Comparison of ENCODE assay signal across 8 mouse cellular contexts in the genomic region with DNA sequence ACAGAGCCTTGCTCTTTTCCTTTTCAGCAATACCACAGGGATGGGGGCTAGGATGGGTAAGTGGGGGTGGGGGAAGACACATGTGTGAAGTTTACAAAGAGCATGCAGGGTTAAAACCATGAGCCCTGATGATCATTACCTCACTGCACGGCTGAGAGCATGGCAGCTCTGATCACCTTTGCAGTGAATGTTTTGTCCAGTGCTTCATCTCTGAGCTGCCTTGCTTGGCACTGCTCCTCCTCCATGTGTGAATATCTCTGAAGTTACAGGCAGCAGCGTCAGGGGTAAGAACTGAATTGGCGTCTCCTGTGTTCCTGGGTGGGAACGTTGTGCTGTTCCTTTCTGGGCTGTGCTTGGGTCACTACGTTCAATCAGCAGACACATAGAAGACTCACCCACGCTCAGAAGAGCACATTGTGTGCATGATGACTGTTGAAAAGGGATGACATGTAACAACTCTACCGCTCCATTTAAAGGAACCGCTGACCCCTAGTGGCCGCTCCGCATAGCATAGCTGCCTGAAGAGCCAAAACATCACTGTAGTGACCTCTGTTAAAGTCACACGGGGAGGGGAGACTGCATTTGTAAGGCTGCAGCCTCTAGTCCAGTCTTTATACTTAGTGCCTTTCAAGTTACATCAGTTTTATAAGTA.
DNase-seq lines count a peak whose midpoint lies in the region; ATAC-seq and TF ChIP-seq lines count a peak whose summit lies in the region.

No protein-coding gene starts in this region.

- 17% methylated on average over 11 of the region's 11 CpGs for WGBS in bone marrow, adult 2 months
- WGBS in heart, embryonic 12.5 days, result 8% methylated on average over 11 of the region's 11 CpGs
- 15% methylated on average over 11 of the region's 11 CpGs for WGBS in kidney, embryonic 16.5 days
- WGBS in liver, embryonic 11.5 days, result 20% methylated on average over 11 of the region's 11 CpGs
- 15% methylated on average over 11 of the region's 11 CpGs for WGBS in stomach, embryonic 14.5 days

- H3K27me3 ChIP-seq in heart, embryonic 12.5 days (replicated peaks), result no peaks in the 10 kb centered on the region
- no peaks in the 10 kb centered on the region for H3K27me3 ChIP-seq in kidney, embryonic 16.5 days (ENCODE audit: insufficient read depth, low read length)
- H3K27me3 ChIP-seq in liver, embryonic 11.5 days (replicated peaks; ENCODE audit: control insufficient read depth, insufficient read depth, low read length), result no peaks in the 10 kb centered on the region
- no peaks in the 10 kb centered on the region for H3K27me3 ChIP-seq in stomach, embryonic 14.5 days (ENCODE audit: control insufficient read depth, insufficient read depth, low read length)

- H3K4me1 ChIP-seq in bone marrow, adult 2 months (ENCODE audit: control insufficient read depth, insufficient read depth, low read length), result peaks cover 7% of the 10 kb centered on the region
- H3K4me1 ChIP-seq in heart, embryonic 12.5 days (replicated peaks), result peaks cover 51% of the 10 kb centered on the region
- peaks cover 13% of the 10 kb centered on the region for H3K4me1 ChIP-seq in kidney, embryonic 16.5 days (ENCODE audit: insufficient read depth, low read length)
- H3K4me1 ChIP-seq in liver, embryonic 11.5 days (replicated peaks; ENCODE audit: control insufficient read depth, insufficient read depth, low read length), result peaks cover 13% of the 10 kb centered on the region
- no peaks in the 10 kb centered on the region for H3K4me1 ChIP-seq in stomach, embryonic 14.5 days (ENCODE audit: control insufficient read depth, insufficient read depth, low read length)

- peak; percentile 56 for ATAC-seq in erythroblast, adult 5-6 weeks (replicated peaks; ENCODE audit: low FRiP score, poor library complexity, severe bottlenecking)
- peak; percentile 82 for ATAC-seq in heart, embryonic 12.5 days (ENCODE audit: insufficient number of reproducible peaks, low FRiP score)
- peak; percentile 84 for ATAC-seq in kidney, embryonic 16.5 days (ENCODE audit: low FRiP score, low TSS enrichment)
- peak; percentile 74; the same call in 1 of the 2 replicates for ATAC-seq in liver, embryonic 11.5 days (replicated peaks; ENCODE audit: low FRiP score)
- peak; percentile 58; the same call in 1 of the 2 replicates for ATAC-seq in stomach, embryonic 14.5 days (ENCODE audit: insufficient number of reproducible peaks, insufficient read depth, low FRiP score, low read depth)

- H3K4me2 ChIP-seq in heart, embryonic 12.5 days, result peak overlapping the region; percentile 34
- no peak overlapping the region for H3K4me2 ChIP-seq in kidney, embryonic 16.5 days (replicated peaks; ENCODE audit: low read depth, low read length)
- H3K4me2 ChIP-seq in liver, embryonic 11.5 days, result no peak overlapping the region
- H3K4me2 ChIP-seq in stomach, embryonic 14.5 days (replicated peaks; ENCODE audit: low read depth, low read length), result no peak overlapping the region

- H3K27ac ChIP-seq in bone marrow, adult 2 months (ENCODE audit: control insufficient read depth, insufficient read depth, low read depth, low read length, poor library complexity), result no peak overlapping the region
- 0 out of 2 replicates have a peak overlapping the region, but pooled peaks have one; percentile 10 for H3K27ac ChIP-seq in heart, embryonic 12.5 days (ENCODE audit: poor library complexity, severe bottlenecking)
- no peak overlapping the region for H3K27ac ChIP-seq in kidney, embryonic 16.5 days (ENCODE audit: low read length)
- no peak overlapping the region for H3K27ac ChIP-seq in liver, embryonic 11.5 days (ENCODE audit: low read depth, low read length)
- no peak overlapping the region for H3K27ac ChIP-seq in stomach, embryonic 14.5 days (ENCODE audit: low read length)

- H3K36me3 ChIP-seq in heart, embryonic 12.5 days, result no peaks in the 10 kb centered on the region
- no peaks in the 10 kb centered on the region; the same call in 1 of the 2 replicates for H3K36me3 ChIP-seq in kidney, embryonic 16.5 days (ENCODE audit: insufficient read depth, low read length)
- H3K36me3 ChIP-seq in liver, embryonic 11.5 days (ENCODE audit: control insufficient read depth, insufficient read depth, low read length), result no peaks in the 10 kb centered on the region
- H3K36me3 ChIP-seq in stomach, embryonic 14.5 days (ENCODE audit: control insufficient read depth, insufficient read depth, low read length), result no peaks in the 10 kb centered on the region; the same call in 1 of the 2 replicates

- H3K9me3 ChIP-seq in heart, embryonic 12.5 days (replicated peaks), result no peaks in the 10 kb centered on the region
- no peaks in the 10 kb centered on the region for H3K9me3 ChIP-seq in kidney, embryonic 16.5 days (ENCODE audit: low read length)
- no peaks in the 10 kb centered on the region for H3K9me3 ChIP-seq in liver, embryonic 11.5 days (ENCODE audit: control insufficient read depth, low read length)
- no peaks in the 10 kb centered on the region for H3K9me3 ChIP-seq in stomach, embryonic 14.5 days (ENCODE audit: control insufficient read depth, low read depth, low read length)

- no peak for TF ChIP-seq POLR2A in bone marrow, adult 2 months (IDR thresholded peaks at IDR 0.05; ENCODE audit: borderline replicate concordance, control insufficient read depth, low read depth, low read length)

- peak; percentile 82 for DNase-seq in A20 (ENCODE audit: low read depth, low spot score)
- peak; percentile 67 for DNase-seq in liver, embryonic 11.5 days (ENCODE audit: low spot score)
- peak; percentile 56 to 80 for DNase-seq in natural killer cell, adult 2 months (ENCODE audit: low spot score in 2 of 2)

- peak; percentile 83 for TF ChIP-seq CTCF in bone marrow, adult 2 months (IDR thresholded peaks at IDR 0.05; ENCODE audit: control insufficient read depth, insufficient read depth, low read length)

- no peak overlapping the region for H3K4me3 ChIP-seq in bone marrow, adult 2 months (replicated peaks; ENCODE audit: control insufficient read depth, low read depth, low read length)
- H3K4me3 ChIP-seq in heart, embryonic 12.5 days, result no peak overlapping the region
- no peak overlapping the region for H3K4me3 ChIP-seq in kidney, embryonic 16.5 days (ENCODE audit: low read length)
- no peak overlapping the region for H3K4me3 ChIP-seq in liver, embryonic 11.5 days (ENCODE audit: low read depth, low read length)
- no peak overlapping the region for H3K4me3 ChIP-seq in stomach, embryonic 14.5 days (ENCODE audit: low read depth, low read length)

- 0 out of 2 replicates have a peak overlapping the region, but pooled peaks have one; percentile 24 for H3K9ac ChIP-seq in heart, embryonic 12.5 days
- no peak overlapping the region for H3K9ac ChIP-seq in kidney, embryonic 16.5 days (replicated peaks; ENCODE audit: low read length)
- no peak overlapping the region for H3K9ac ChIP-seq in liver, embryonic 11.5 days (ENCODE audit: low read depth, low read length)
- H3K9ac ChIP-seq in stomach, embryonic 14.5 days (replicated peaks; ENCODE audit: low read depth, low read length), result no peak overlapping the region
